ENCODE assay signal across 13 mouse cellular contexts in genomic region chr2:44535760-44536159, GRCm38 (mm10).
A peak's percentile ranks its signal among the peaks of the same experiment; 100 is the strongest.
DNase-seq lines count a peak whose midpoint lies in the region; ATAC-seq and TF ChIP-seq lines count a peak whose summit lies in the region.
"Had no signal": no experiment of that assay in that cellular context is flagged by ENCODE, and none has a peak within 500 bp of the region (broad histone marks: within the 10 kb centered on the region; RNA-seq: fewer than 3 reads in every experiment).

No protein-coding gene starts in this region.

- no peaks in the 10 kb centered on the region; the same call in 1 of the 2 replicates for H3K4me1 ChIP-seq in heart, adult 2 months (ENCODE audit: control insufficient read depth, insufficient read depth, low read length)
- no peaks in the 10 kb centered on the region for H3K4me1 ChIP-seq in heart, embryonic 10.5 days
- no peaks in the 10 kb centered on the region; the same call in 1 of the 2 replicates for H3K4me1 ChIP-seq in testis, adult 2 months (ENCODE audit: control insufficient read depth, insufficient read depth, low read length)
- peaks cover 6% of the 10 kb centered on the region; the same call in 1 of the 2 replicates for H3K4me1 ChIP-seq in heart, embryonic 15.5 days (replicated peaks)
- H3K4me1 ChIP-seq in liver, postnatal 0 days (ENCODE audit: insufficient read depth), result no peaks in the 10 kb centered on the region
- H3K4me1 ChIP-seq in kidney, adult 2 months (ENCODE audit: control insufficient read depth, insufficient read depth, low read length), result no peaks in the 10 kb centered on the region; the same call in 1 of the 2 replicates

- no peaks in the 10 kb centered on the region for H3K9me3 ChIP-seq in heart, embryonic 10.5 days
- no peaks in the 10 kb centered on the region for H3K9me3 ChIP-seq in heart, embryonic 15.5 days (replicated peaks)
- no peaks in the 10 kb centered on the region for H3K9me3 ChIP-seq in liver, postnatal 0 days (ENCODE audit: low read length)
- H3K9me3 ChIP-seq: midbrain, embryonic 13.5 days had no signal

- H3K27me3 ChIP-seq in heart, adult 2 months (ENCODE audit: control insufficient read depth, insufficient read depth, low read length), result no peaks in the 10 kb centered on the region
- no peaks in the 10 kb centered on the region for H3K27me3 ChIP-seq in heart, embryonic 10.5 days (ENCODE audit: insufficient read depth, poor library complexity, severe bottlenecking)
- no peaks in the 10 kb centered on the region for H3K27me3 ChIP-seq in testis, adult 2 months (ENCODE audit: control insufficient read depth, insufficient read depth, low read length)
- no peaks in the 10 kb centered on the region for H3K27me3 ChIP-seq in heart, embryonic 15.5 days
- H3K27me3 ChIP-seq in liver, postnatal 0 days (ENCODE audit: insufficient read depth, low read length), result no peaks in the 10 kb centered on the region
- H3K27me3 ChIP-seq in kidney, adult 2 months (replicated peaks; ENCODE audit: control insufficient read depth, insufficient read depth, low read length), result no peaks in the 10 kb centered on the region
- H3K27me3 ChIP-seq: midbrain, embryonic 13.5 days had no signal

- no peak overlapping the region for H3K4me3 ChIP-seq in heart, adult 2 months
- no peak overlapping the region for H3K4me3 ChIP-seq in heart, embryonic 10.5 days
- H3K4me3 ChIP-seq in testis, adult 2 months (ENCODE audit: control insufficient read depth, low read depth, low read length), result peak overlapping the region; percentile 25
- no peak overlapping the region for H3K4me3 ChIP-seq in heart, embryonic 15.5 days
- H3K4me3 ChIP-seq in liver, postnatal 0 days (ENCODE audit: low read depth, low read length), result no peak overlapping the region
- H3K4me3 ChIP-seq in kidney, adult 2 months (ENCODE audit: insufficient read depth, low read depth, low read length), result no peak overlapping the region
- H3K4me3 ChIP-seq: midbrain, embryonic 13.5 days had no signal

- no peak overlapping the region for H3K4me2 ChIP-seq in heart, embryonic 15.5 days
- H3K4me2 ChIP-seq in liver, postnatal 0 days (ENCODE audit: low read depth, low read length), result no peak overlapping the region
- H3K4me2 ChIP-seq: midbrain, embryonic 13.5 days had no signal

- no peak for TF ChIP-seq EP300 in heart, adult 2 months (IDR thresholded peaks at IDR 0.05; ENCODE audit: insufficient read depth, low read depth, low read length)
- TF ChIP-seq EP300 in liver, postnatal 0 days (IDR thresholded peaks at IDR 0.05; ENCODE audit: low read depth), result no peak

- no peak overlapping the region for H3K9ac ChIP-seq in heart, adult 2 months (ENCODE audit: low read depth, low read length)
- H3K9ac ChIP-seq in heart, embryonic 15.5 days, result no peak overlapping the region
- no peak overlapping the region for H3K9ac ChIP-seq in liver, postnatal 0 days (replicated peaks)
- H3K9ac ChIP-seq: liver, embryonic 14.5 days; midbrain, embryonic 13.5 days had no signal

- no peaks in the 10 kb centered on the region for H3K79me2 ChIP-seq in heart, adult 2 months (replicated peaks; ENCODE audit: control insufficient read depth, insufficient read depth, low read length)

- WGBS in heart, adult 2 months, result 76% methylated on average over 11 of the region's 11 CpGs
- 88% methylated on average over 11 of the region's 11 CpGs for WGBS in heart, embryonic 10.5 days
- 88% methylated on average over 11 of the region's 11 CpGs for WGBS in heart, embryonic 15.5 days
- WGBS in liver, postnatal 0 days (ENCODE audit: insufficient replicate concordance), result 86% methylated on average over 11 of the region's 11 CpGs
- WGBS in kidney, adult 2 months, result 94% methylated on average over 11 of the region's 11 CpGs

- ATAC-seq in heart, embryonic 15.5 days (replicated peaks; ENCODE audit: insufficient number of reproducible peaks, insufficient read depth, low FRiP score, low read depth), result no peak; the same call in 1 of the 2 replicates
- no peak for ATAC-seq in liver, postnatal 0 days
- ATAC-seq: forebrain, embryonic 16.5 days; midbrain, embryonic 13.5 days had no signal

- H3K27ac ChIP-seq in heart, adult 2 months, result peak overlapping the region; percentile 62
- no peak overlapping the region for H3K27ac ChIP-seq in heart, embryonic 10.5 days
- H3K27ac ChIP-seq in testis, adult 2 months (ENCODE audit: control insufficient read depth, insufficient read depth, low read depth, low read length), result no peak overlapping the region
- peak overlapping the region; percentile 39 for H3K27ac ChIP-seq in heart, embryonic 15.5 days
- H3K27ac ChIP-seq in liver, postnatal 0 days (ENCODE audit: low read depth), result no peak overlapping the region
- H3K27ac ChIP-seq in kidney, adult 2 months (ENCODE audit: insufficient read depth, low read depth, low read length), result no peak overlapping the region
- H3K27ac ChIP-seq: liver, embryonic 14.5 days; midbrain, embryonic 13.5 days had no signal

- TF ChIP-seq POLR2A in heart, adult 2 months (IDR thresholded peaks at IDR 0.05; ENCODE audit: insufficient read depth, low read depth, low read length), result no peak
- no peak for TF ChIP-seq POLR2A in testis, adult 2 months (IDR thresholded peaks at IDR 0.05; ENCODE audit: control insufficient read depth, low read depth, low read length)
- no peak for TF ChIP-seq POLR2A in kidney, adult 2 months (IDR thresholded peaks at IDR 0.05; ENCODE audit: low read depth, low read length)

- intact Hi-C loops in heart, adult 2 months (cut with DNase I), result no loop called here

- no peak for TF ChIP-seq CTCF in heart, adult 2 months (IDR thresholded peaks at IDR 0.05)
- no peak for TF ChIP-seq CTCF in testis, adult 2 months (IDR thresholded peaks at IDR 0.05; ENCODE audit: control insufficient read depth, insufficient read depth, insufficient replicate concordance, low read depth, low read length)
- no peak for TF ChIP-seq CTCF in liver, postnatal 0 days (IDR thresholded peaks at IDR 0.05; ENCODE audit: low read depth)
- TF ChIP-seq CTCF in kidney, adult 2 months (conservative IDR thresholded peaks at IDR 0.05; ENCODE audit: insufficient read depth, insufficient read length, low read depth, low read length), result no peak

- DNase-seq in heart, adult 2 months, result peak; percentile 38 to 59
- no peak for DNase-seq in heart, embryonic 10.5 days (ENCODE audit: low spot score)
- no peak for DNase-seq in testis, postnatal 14 days (ENCODE audit: low spot score)
- DNase-seq in liver, postnatal 0 days, result no peak
- DNase-seq in kidney, adult 2 months, result no peak
- DNase-seq: kidney, adult 11 months; lung, postnatal 36 days; thymus, postnatal 25 days had no signal

- H3K36me3 ChIP-seq in heart, adult 2 months (ENCODE audit: control insufficient read depth, insufficient read depth, low read length), result no peaks in the 10 kb centered on the region
- no peaks in the 10 kb centered on the region for H3K36me3 ChIP-seq in heart, embryonic 10.5 days
- no peaks in the 10 kb centered on the region for H3K36me3 ChIP-seq in testis, adult 2 months (ENCODE audit: control insufficient read depth, insufficient read depth, low read length)
- no peaks in the 10 kb centered on the region for H3K36me3 ChIP-seq in heart, embryonic 15.5 days
- H3K36me3 ChIP-seq in liver, postnatal 0 days (replicated peaks; ENCODE audit: insufficient read depth, low read length), result no peaks in the 10 kb centered on the region
- no peaks in the 10 kb centered on the region for H3K36me3 ChIP-seq in kidney, adult 2 months (ENCODE audit: control insufficient read depth, insufficient read depth, low read length)
- H3K36me3 ChIP-seq: midbrain, embryonic 13.5 days had no signal

Comparison
In these comparisons a context has a peak if more than half of its experiments do, and no peak if none do; other contexts are left out.
1. DNase-seq: peak in heart, adult 2 months (2 of 2); none in heart, embryonic 10.5 days (single experiment), testis, postnatal 14 days (single experiment), liver, postnatal 0 days (single experiment) and kidney, adult 2 months (single experiment).
2. H3K27ac ChIP-seq: peak in heart, adult 2 months (single experiment) and heart, embryonic 15.5 days (single experiment); none in heart, embryonic 10.5 days (single experiment), testis, adult 2 months (single experiment), liver, postnatal 0 days (single experiment) and kidney, adult 2 months (single experiment).